Mouse (Mus musculus) forebrain, embryonic 12.5 days (tissue): ENCODE measurements around the gene Evx2. TPM values are rescaled to one million over a fixed set of nuclear protein-coding genes. Genes with fewer than 3 reads are reported as not detected.

Experiments used
- ATAC-seq: fragments of 200-750 bp; cut with Nextera tagmentation; 2 replicates; pipeline ENCODE4 v1.8.0; 2017; ENCODE audit warnings: moderate TSS enrichment; ENCODE audit not compliant: low FRiP score
- H3K27ac ChIP-seq: fragments of 300-500 bp; sonication (generic); 2 replicates; pipeline ENCODE4 v1.5.1; 2016; ENCODE audit warnings: mild to moderate bottlenecking
- H3K27me3 ChIP-seq: fragments of 300-500 bp; sonication (generic); 2 replicates; pipeline ENCODE4 v1.6.1; 2016; ENCODE audit warnings: mild to moderate bottlenecking
- H3K36me3 ChIP-seq: fragments of 300-500 bp; sonication (generic); replicated peaks from 2 replicates; pipeline ENCODE4 v1.6.1; 2016; ENCODE audit warnings: mild to moderate bottlenecking
- H3K4me1 ChIP-seq: fragments of 300-500 bp; sonication (generic); 2 replicates; pipeline ENCODE4 v1.6.1; 2016
- H3K4me2 ChIP-seq: fragments of 300-500 bp; sonication (generic); 2 replicates; pipeline ENCODE4 v1.6.1; 2016; ENCODE audit warnings: mild to moderate bottlenecking, moderate library complexity
- H3K4me3 ChIP-seq: fragments of 300-500 bp; sonication (generic); replicated peaks from 2 replicates; pipeline ENCODE4 v1.5.1; 2016; ENCODE audit warnings: mild to moderate bottlenecking
- H3K9ac ChIP-seq: fragments of 300-500 bp; sonication (generic); 2 replicates; pipeline ENCODE4 v1.6.1; 2016; ENCODE audit warnings: mild to moderate bottlenecking
- H3K9me3 ChIP-seq: fragments of 300-500 bp; sonication (generic); 2 replicates; pipeline ENCODE4 v1.6.1; 2016
- WGBS: fragments of 180-500 bp; shearing (Covaris S2); methylation state at CpG from one replicate; pipeline ENCODE4 v1.1.7; 2016; 5-methylcytosine and 5-hydroxymethylcytosine counted together
- polyA plus RNA-seq: library from polyadenylated mRNA; unstranded; fragments of >200 nt; fragmentation: Nextera tagmentation; extraction: Ambion mirVana; gene quantifications from 2 replicates; pipeline ENCODE4 v1.2.1, GENCODE M21; 2016

The Evx2 gene
- polyA plus RNA-seq, 1 experiment from 2014 or later: not detected

DNA sequence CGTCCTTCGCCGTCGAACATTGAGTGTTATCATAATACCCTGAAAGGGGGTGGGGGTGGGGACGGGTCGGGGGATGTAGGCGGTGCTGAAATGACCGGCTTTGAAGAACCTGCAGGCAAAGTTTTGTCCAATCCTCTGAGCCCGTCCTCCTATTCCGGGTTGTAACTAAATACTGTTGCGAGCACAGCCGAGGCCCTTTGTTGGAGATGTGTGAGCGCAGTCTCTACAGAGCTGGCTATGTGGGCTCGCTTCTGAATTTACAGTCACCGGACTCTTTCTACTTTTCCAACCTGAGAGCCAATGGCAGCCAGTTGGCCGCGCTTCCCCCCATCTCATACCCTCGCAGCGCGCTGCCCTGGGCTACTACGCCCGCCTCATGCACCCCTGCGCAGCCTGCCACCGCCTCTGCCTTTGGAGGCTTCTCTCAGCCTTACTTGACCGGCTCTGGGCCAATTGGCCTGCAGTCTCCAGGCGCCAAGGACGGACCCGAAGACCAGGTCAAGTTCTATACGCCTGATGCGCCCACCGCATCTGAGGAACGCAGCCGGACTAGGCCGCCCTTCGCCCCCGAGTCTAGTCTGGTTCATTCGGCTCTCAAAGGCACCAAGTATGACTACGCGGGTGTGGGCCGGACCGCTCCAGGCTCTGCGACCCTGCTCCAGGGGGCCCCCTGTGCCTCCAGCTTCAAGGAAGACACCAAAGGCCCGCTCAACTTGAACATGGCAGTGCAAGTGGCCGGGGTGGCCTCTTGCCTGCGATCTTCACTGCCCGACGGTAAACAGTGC lies 15.7 kb upstream of the Evx2 start, which contains the start of gene Hoxd12:
Gene Hoxd12, plus strand, starts transcription at position 133 of the 785 bp plus-strand sequence.
- ATAC-seq: no peak
- H3K4me2 ChIP-seq: no peak within 1 kb of the TSS
- no peaks in the 10 kb centered on the region for H3K9me3 ChIP-seq
- no peak within 1 kb of the TSS for H3K4me3 ChIP-seq
- H3K4me1 ChIP-seq: peaks cover 6% of the 10 kb centered on the region
- no peaks in the 10 kb centered on the region for H3K36me3 ChIP-seq
- 2% methylated on average over 47 of the region's 47 CpGs for WGBS
- H3K9ac ChIP-seq: no peak within 1 kb of the TSS
- H3K27me3 ChIP-seq: peaks cover 97% of the 10 kb centered on the region
- H3K27ac ChIP-seq: no peak within 1 kb of the TSS

DNA sequence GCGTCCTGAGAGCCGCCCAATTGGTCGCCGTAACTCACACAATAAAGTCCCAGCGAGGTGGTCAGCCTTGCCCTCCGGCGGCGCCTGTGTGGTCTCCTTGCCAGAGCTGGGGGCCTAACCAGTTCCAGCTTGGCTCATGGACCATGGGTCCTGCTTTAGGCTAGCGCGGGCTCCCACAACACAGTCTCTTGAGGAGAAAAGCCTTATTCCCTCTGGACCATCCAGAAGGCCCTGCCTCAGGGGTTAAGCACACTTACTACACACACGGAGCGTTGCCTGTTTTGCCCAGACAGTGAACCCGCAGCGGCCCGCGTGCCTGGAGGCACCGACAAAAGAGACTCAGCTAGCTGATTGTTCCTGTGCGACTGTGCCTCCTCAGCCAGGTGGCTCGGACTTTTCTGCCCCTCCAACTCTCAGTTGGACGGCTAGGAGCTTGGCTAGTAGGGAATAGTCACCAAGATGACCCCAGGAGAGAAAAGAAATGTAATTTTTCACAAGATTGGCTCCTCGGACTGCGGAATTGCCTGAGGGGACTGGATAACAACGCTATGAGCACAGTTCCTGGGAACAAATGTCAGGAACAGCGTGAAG lies 14.6 kb upstream of the Evx2 start:
- WGBS: under 1% methylated on average over 24 of the region's 24 CpGs
- Histone ChIP-seq H3K36me3 (no peaks in the 10 kb centered on the region), H3K4me3 (no peak overlapping the region), H3K27ac (no peak overlapping the region), H3K9me3 (no peaks in the 10 kb centered on the region), H3K27me3 (peaks cover 97% of the 10 kb centered on the region), H3K9ac (no peak overlapping the region), H3K4me1 (peaks cover 6% of the 10 kb centered on the region), H3K4me2 (no peak overlapping the region)
- no peak for ATAC-seq

DNA sequence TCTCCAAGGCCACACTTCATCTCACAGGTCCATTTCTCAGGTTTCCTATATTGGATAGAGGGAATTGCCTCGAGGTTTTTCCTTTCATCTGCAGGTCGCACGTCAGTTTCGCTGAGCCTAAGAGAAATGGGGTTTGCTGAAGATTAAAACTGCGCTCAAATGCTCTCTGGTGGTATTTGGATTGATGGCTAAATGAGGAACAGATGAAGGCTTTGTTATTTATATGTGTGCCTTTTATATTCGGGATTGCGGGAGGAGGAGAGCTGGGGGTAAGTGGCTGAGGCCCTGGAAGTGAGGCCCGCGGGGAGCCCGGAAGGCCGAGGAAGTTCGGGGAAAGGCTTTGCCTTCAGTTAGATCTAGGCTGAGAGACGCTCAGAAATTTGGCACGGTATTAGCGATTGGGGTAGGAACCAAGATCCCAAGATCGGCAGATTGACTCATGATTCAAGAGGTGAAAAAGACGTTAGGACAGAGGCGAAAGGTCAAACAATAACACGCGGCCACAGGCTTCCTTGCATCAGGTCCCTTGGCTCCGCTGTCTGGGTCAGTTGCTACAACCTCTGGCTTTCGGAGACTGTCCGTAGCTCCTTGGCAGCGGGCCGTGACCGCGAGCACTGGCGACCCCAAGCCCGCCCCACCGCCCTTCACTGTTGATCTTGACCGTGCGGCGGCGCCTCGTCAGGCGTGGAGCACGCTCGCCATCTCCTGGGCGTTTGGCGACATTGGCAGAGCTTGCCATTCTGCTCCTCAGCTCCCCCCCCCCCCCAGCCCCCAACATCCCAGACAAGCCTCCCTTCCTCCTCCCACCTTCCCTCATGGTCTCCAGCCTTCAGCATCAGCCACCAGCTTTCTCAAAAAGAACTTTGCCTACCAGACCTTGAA lies 13.4 kb upstream of the Evx2 start:
- Histone ChIP-seq H3K9me3 (no peaks in the 10 kb centered on the region), H3K27ac (no peak overlapping the region), H3K4me1 (peaks cover 16% of the 10 kb centered on the region), H3K9ac (no peak overlapping the region), H3K36me3 (no peaks in the 10 kb centered on the region), H3K4me3 (peak overlapping the region; percentile 29), H3K27me3 (peaks cover 97% of the 10 kb centered on the region), H3K4me2 (peak overlapping the region; percentile 49)
- peak; percentile 76 for ATAC-seq
- WGBS: under 1% methylated on average over 40 of the region's 40 CpGs

DNA sequence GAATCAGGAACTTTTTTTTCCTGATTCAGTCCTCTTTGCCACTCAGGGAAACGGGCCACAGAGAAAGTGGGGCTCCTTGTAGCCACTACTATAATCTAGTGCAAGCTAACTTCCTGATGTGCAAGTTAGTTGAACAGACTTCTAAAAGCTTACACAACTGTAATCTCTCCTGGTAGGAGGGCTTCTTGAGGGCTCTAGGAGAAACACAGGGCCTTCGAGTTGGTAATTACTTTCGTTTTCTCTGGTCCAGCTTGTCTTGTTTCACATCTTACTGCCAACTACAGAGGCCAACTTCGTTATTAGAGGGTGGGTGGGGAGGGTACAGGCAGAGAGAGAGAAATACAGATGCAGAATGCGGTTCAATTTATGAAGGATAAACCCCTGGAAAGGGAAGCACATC lies 12.5 kb upstream of the Evx2 start:
- H3K4me2 ChIP-seq: no peak overlapping the region
- H3K27ac ChIP-seq: no peak overlapping the region
- peaks cover 97% of the 10 kb centered on the region for H3K27me3 ChIP-seq
- H3K4me3 ChIP-seq: no peak overlapping the region
- no peaks in the 10 kb centered on the region for H3K9me3 ChIP-seq
- H3K36me3 ChIP-seq: no peaks in the 10 kb centered on the region
- no peak for ATAC-seq
- 5% methylated on average over 5 of the region's 5 CpGs for WGBS
- H3K4me1 ChIP-seq: peaks cover 17% of the 10 kb centered on the region
- H3K9ac ChIP-seq: no peak overlapping the region

DNA sequence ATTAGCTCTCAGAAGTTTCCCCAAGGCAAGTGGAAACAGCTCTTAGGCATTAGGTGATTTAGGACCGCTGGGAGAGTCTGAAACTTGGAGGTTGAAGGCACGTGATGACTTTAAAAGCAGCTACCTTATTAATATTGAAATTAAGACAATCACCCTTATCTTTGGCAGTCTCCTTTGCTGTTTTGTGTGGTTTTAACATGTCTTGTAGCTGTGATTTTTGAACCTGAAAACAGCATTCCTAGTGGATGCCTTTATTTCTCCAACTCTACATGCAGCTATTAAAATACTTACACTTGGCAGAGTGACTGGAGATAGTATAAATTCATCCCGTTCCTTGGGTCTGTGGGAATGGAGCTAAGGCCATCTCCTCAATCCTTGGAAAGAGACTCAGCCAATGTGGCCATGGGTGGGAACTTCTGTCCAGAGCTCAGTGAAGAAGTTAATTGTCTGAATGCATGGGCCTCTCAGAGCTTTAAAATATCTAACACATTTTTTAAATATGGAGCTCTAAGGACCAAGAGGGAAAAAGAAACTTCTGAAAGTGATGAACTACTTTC lies 11.4 kb upstream of the Evx2 start:
- WGBS: 2% methylated on average over 3 of the region's 3 CpGs
- Histone ChIP-seq H3K4me1 (peaks cover 17% of the 10 kb centered on the region), H3K4me3 (no peak overlapping the region), H3K4me2 (no peak overlapping the region), H3K9me3 (no peaks in the 10 kb centered on the region), H3K27ac (no peak overlapping the region), H3K27me3 (peaks cover 97% of the 10 kb centered on the region), H3K9ac (no peak overlapping the region), H3K36me3 (no peaks in the 10 kb centered on the region)
- ATAC-seq: no peak

DNA sequence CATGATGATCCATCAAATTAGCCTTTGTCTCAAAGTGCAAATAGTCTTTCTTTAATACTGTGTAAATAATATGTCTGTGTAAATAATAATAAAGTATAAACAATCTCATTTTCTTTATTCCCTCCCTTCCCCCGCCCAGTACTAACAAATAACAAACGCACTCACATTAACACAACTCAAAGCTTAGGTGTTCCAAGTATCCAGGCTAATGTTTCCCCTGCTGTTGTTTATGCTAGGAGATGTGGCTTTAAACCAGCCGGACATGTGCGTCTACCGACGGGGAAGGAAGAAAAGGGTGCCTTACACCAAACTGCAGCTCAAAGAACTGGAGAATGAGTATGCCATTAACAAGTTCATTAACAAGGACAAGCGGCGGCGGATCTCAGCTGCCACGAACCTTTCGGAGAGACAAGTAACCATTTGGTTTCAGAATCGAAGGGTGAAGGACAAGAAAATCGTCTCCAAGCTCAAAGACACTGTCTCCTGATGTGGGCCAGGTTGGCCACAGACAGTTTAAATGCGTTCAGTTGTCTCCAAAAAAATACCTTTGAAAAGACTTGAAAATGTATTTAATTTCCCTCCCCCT lies 10.4 kb upstream of the Evx2 start:
- peaks cover 17% of the 10 kb centered on the region for H3K4me1 ChIP-seq
- no peak overlapping the region for H3K4me3 ChIP-seq
- H3K4me2 ChIP-seq: no peak overlapping the region
- peaks cover 95% of the 10 kb centered on the region for H3K27me3 ChIP-seq
- no peak for ATAC-seq
- H3K9ac ChIP-seq: no peak overlapping the region
- H3K9me3 ChIP-seq: no peaks in the 10 kb centered on the region
- 3% methylated on average over 14 of the region's 14 CpGs for WGBS
- no peak overlapping the region for H3K27ac ChIP-seq
- no peaks in the 10 kb centered on the region for H3K36me3 ChIP-seq

DNA sequence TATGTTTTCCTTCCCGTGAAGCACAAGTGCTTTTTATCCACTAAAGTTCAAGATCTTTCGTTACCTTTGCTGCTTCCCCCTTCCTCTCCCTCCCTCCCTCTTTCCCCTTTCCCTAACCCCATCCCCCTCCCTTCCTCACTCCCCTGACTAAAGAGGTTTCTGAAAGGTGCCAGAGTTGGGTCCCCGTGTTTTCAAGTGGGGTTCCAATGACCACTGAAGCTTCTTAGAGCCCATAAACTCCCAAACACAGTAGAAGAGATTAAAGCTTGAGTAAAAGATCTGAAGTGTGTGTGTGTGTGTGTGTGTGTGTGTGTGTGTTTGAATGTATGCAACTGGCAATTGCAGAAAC lies 9.8 kb upstream of the Evx2 start:
- 1% methylated on average over 3 of the region's 3 CpGs for WGBS

DNA sequence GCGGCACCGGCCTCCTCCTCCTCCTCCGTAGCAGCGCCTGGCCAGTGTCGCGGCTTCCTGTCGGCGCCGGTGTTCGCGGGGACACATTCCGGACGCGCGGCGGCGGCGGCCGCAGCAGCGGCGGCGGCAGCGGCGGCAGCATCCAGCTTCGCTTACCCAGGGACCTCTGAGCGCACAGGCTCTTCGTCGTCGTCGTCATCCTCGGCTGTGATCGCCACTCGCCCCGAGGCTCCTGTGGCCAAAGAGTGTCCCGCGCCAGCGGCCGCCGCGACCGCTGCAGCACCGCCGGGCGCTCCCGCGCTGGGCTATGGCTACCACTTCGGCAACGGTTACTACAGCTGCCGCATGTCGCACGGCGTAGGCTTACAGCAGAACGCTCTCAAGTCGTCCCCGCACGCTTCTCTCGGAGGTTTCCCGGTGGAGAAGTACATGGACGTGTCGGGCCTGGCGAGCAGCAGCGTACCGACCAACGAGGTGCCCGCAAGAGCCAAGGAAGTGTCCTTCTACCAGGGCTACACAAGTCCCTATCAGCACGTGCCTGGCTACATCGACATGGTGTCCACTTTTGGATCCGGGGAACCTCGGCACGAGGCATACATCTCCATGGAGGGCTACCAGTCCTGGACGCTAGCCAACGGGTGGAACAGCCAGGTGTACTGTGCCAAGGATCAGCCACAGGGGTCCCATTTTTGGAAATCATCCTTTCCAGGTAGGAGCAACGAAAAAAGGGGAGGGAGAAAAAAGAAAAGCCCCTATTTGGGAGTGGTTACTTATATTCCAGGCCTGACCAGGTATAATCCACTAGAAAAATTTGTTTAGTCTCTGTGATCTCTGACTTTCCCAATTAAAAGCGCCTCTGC lies 9.2 kb upstream of the Evx2 start:
- Histone ChIP-seq H3K9ac (peak overlapping the region; percentile 42; the same call in 1 of the 2 replicates), H3K4me2 (peak overlapping the region; percentile 58), H3K9me3 (no peaks in the 10 kb centered on the region), H3K27ac (no peak overlapping the region), H3K36me3 (no peaks in the 10 kb centered on the region), H3K4me1 (peaks cover 17% of the 10 kb centered on the region), H3K4me3 (peak overlapping the region; percentile 39), H3K27me3 (peaks cover 95% of the 10 kb centered on the region)
- ATAC-seq: 0 out of 2 replicates have a peak, but pooled peaks have one; percentile 55
- whole genome bisulfite sequencing: under 1% methylated on average over 66 of the region's 74 CpGs

More for the DNA sequence above, 9.8 kb upstream of the Evx2 start:
- H3K4me3 ChIP-seq: no peak overlapping the region
- peaks cover 17% of the 10 kb centered on the region for H3K4me1 ChIP-seq
- no peak overlapping the region for H3K9ac ChIP-seq
- H3K27ac ChIP-seq: no peak overlapping the region
- H3K9me3 ChIP-seq: no peaks in the 10 kb centered on the region
- no peaks in the 10 kb centered on the region for H3K36me3 ChIP-seq
- H3K27me3 ChIP-seq: peaks cover 95% of the 10 kb centered on the region
- H3K4me2 ChIP-seq: no peak overlapping the region
- no peak for ATAC-seq

DNA sequence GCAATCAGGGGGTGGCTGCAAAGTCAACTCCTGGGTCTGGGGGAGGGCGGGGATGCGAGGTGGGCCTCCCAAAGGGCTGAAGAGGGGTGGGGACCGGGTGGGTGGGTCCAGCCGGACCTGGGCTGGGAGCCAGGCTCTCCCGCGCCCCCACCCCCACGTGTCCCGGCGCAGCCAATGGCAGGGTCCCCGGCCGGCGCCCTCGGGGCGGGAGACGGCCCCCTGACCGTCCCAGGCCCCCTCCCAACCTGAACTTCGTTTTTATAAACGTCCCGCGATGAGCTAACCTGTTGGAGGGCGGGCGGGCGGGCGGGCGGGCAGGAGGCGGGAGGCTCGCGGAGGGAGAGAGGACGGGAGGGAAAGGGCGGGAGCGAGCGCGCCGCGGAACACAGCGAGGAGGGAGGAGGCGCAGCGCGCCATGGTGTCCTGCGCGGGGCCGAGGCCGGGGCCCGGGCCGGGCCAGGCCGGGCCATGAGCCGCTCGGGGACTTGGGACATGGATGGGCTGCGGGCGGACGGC lies 8.5 kb upstream of the Evx2 start, which contains the start of gene Hoxd13:
Gene Hoxd13, plus strand, starts transcription at position 469 of the 516 bp plus-strand sequence.
- H3K4me1 ChIP-seq: peaks cover 16% of the 10 kb centered on the region
- peak within 1 kb of the TSS; percentile 58 for H3K4me2 ChIP-seq
- H3K9ac ChIP-seq: peak within 1 kb of the TSS; percentile 42; the same call in 1 of the 2 replicates
- H3K27ac ChIP-seq: no peak within 1 kb of the TSS
- H3K4me3 ChIP-seq: peak within 1 kb of the TSS; percentile 39
- peak; percentile 57; the same call in 1 of the 2 replicates for ATAC-seq
- WGBS: under 1% methylated on average over 19 of the region's 51 CpGs
- no peaks in the 10 kb centered on the region for H3K36me3 ChIP-seq
- H3K27me3 ChIP-seq: peaks cover 95% of the 10 kb centered on the region
- no peaks in the 10 kb centered on the region for H3K9me3 ChIP-seq

DNA sequence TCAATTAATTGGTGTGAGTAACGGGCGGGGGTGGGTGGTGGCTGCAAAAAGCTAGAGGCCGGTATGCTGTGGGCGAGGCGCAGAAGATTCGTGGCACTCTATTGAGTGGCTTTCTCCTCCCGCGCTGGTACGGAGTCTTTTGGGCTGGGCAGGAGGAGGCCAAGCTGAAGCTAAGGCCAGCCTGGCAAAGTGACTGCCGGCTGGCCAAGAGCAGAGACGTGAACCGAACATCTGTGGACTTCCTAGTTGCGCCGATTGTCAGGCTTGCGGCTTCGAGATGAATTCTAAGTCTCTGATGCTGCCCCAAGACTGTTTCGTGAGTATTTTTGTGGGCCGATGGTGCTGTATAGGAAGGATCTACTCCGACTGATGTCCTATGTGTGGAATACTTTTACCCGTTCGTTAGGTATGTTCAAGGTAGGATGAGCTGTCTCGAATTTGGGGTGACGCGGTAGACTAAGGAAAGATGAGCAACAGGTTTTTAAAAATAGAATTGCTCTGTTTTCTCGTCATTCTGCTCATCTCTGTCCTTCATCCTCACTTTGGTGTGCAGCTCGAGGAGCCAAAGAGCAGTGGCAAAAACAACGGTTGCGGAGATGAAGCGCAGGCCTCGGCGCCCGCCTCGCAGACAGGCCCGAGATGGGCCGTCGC lies 8.0 kb upstream of the Evx2 start:
- Histone ChIP-seq H3K36me3 (no peaks in the 10 kb centered on the region), H3K4me2 (no peak overlapping the region), H3K4me3 (peak overlapping the region; percentile 39; the same call in 1 of the 2 replicates), H3K4me1 (peaks cover 11% of the 10 kb centered on the region), H3K9me3 (no peaks in the 10 kb centered on the region), H3K9ac (no peak overlapping the region), H3K27me3 (peaks cover 95% of the 10 kb centered on the region), H3K27ac (no peak overlapping the region)
- ATAC-seq: no peak
- 1% methylated on average over 36 of the region's 36 CpGs for WGBS
